Mouse (Mus musculus) monocyte, adult 5-6 weeks (primary cell): Measurements from ENCODE around the gene Cx3cr1. TPM values are rescaled to one million over a fixed set of nuclear protein-coding genes. Genes with fewer than 3 reads are reported as not detected.

Source experiments
- ATAC-seq: fragments of 153-309, 156-312 bp; replicated peaks from 2 replicates; pipeline ENCODE4 v1.8.0; 2017; ENCODE audit warnings: mild to moderate bottlenecking; ENCODE audit not compliant: low TSS enrichment, insufficient number of reproducible peaks, severe bottlenecking, poor library complexity, low FRiP score
- total RNA-seq: library from RNA; stranded (forward); fragments of 200-1000, 200-491, 200-594 nt; gene quantifications from 3 replicates; pipeline ENCODE4 v1.2.3, GENCODE M21; 2017

Gene Cx3cr1
- total RNA-seq, 1 experiment from 2014 or later, result 263 TPM

- peak; percentile 38 for ATAC-seq
These were observed 87.4 kb downstream of the Cx3cr1 start for GRCm38 (mm10) chr9:119982241-119982811.

GRCm38 (mm10) chr9:119981183-119982179, 88.2 kb downstream of the Cx3cr1 start:
- ATAC-seq, result 0 out of 2 replicates have a peak, but pooled peaks have one; percentile 16

GRCm38 (mm10) chr9:119980770-119981182, 88.9 kb downstream of the Cx3cr1 start:
- no peak for ATAC-seq

- ATAC-seq, result no peak
These were observed 89.9 kb downstream of the Cx3cr1 start for GRCm38 (mm10) chr9:119979749-119980148.

- ATAC-seq, result no peak
These were observed 90.8 kb downstream of the Cx3cr1 start for GRCm38 (mm10) chr9:119978811-119979441.

- no peak for ATAC-seq
These were observed 91.4 kb downstream of the Cx3cr1 start for GRCm38 (mm10) chr9:119978151-119978810.

GRCm38 (mm10) chr9:119977557-119978060, 92.1 kb downstream of the Cx3cr1 start:
- ATAC-seq, result no peak

GRCm38 (mm10) chr9:119976704-119977556, 92.7 kb downstream of the Cx3cr1 start:
- no peak for ATAC-seq

- no peak for ATAC-seq
These were observed 94.4 kb downstream of the Cx3cr1 start for GRCm38 (mm10) chr9:119975286-119975685.

- ATAC-seq, result no peak
These were observed 95.1 kb downstream of the Cx3cr1 start for GRCm38 (mm10) chr9:119974609-119975008.

- no peak for ATAC-seq
These were observed 95.7 kb downstream of the Cx3cr1 start for GRCm38 (mm10) chr9:119973869-119974520.

GRCm38 (mm10) chr9:119973281-119973680, 96.4 kb downstream of the Cx3cr1 start:
- no peak for ATAC-seq

- ATAC-seq, result no peak
These were observed 97.1 kb downstream of the Cx3cr1 start for GRCm38 (mm10) chr9:119972582-119972981.

- no peak for ATAC-seq
These were observed 97.5 kb downstream of the Cx3cr1 start for GRCm38 (mm10) chr9:119972166-119972565.

GRCm38 (mm10) chr9:119970763-119971656, 98.7 kb downstream of the Cx3cr1 start:
- no peak for ATAC-seq

- no peak for ATAC-seq
These were observed 99.5 kb downstream of the Cx3cr1 start for GRCm38 (mm10) chr9:119970221-119970620.
